Mouse (Mus musculus): ENCODE results near the gene Snx7. TPM values are rescaled to one million over a fixed set of nuclear protein-coding genes. Genes with fewer than 3 reads are reported as not detected.

The Snx7 gene
- polyA plus RNA-seq, 1 experiment from 2014 or later = 15.3 TPM

DNA sequence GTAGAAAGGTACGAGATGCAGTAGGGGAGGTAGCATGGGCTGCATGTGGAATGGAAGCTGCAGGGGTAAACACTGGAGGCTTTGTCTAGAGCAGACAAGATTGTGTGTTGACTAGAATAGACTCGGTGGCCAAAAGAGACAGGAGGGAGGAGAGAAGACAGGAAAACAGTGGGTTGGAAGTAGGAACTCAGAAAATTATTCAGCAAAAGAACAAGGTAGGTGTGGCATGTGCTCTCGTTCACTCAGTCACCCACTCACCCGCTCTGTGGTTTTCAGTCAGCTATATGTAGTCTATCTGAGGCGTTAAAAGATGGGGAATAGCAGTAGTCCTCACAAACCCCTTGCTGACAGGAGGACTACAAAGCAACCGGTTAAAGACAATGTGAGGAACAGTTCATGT is 63.0 kb downstream of the Snx7 start:
- Histone ChIP-seq H3K27ac (no peak overlapping the region), H3K9ac (no peak overlapping the region), H3K4me1 (no peaks in the 10 kb centered on the region), H3K27me3 (replicated peaks) (no peaks in the 10 kb centered on the region), H3K4me3 (no peak overlapping the region), H3K4me2 (no peak overlapping the region), H3K36me3 (no peaks in the 10 kb centered on the region), H3K9me3 (replicated peaks) (no peaks in the 10 kb centered on the region)
- 66% methylated on average over 6 of the region's 6 CpGs for WGBS (ENCODE audit: insufficient replicate concordance)
- ATAC-seq = no peak

GRCm38 (mm10) chr3:117794501-117794900 is 74.2 kb downstream of the Snx7 start:
- no peak overlapping the region for H3K4me3 ChIP-seq
- ATAC-seq = no peak
- H3K9ac ChIP-seq = no peak overlapping the region
- no peaks in the 10 kb centered on the region for H3K9me3 ChIP-seq (replicated peaks)
- no peak overlapping the region for H3K4me2 ChIP-seq
- H3K36me3 ChIP-seq = no peaks in the 10 kb centered on the region
- H3K4me1 ChIP-seq = no peaks in the 10 kb centered on the region
- H3K27ac ChIP-seq = no peak overlapping the region
- no peaks in the 10 kb centered on the region for H3K27me3 ChIP-seq (replicated peaks)

DNA sequence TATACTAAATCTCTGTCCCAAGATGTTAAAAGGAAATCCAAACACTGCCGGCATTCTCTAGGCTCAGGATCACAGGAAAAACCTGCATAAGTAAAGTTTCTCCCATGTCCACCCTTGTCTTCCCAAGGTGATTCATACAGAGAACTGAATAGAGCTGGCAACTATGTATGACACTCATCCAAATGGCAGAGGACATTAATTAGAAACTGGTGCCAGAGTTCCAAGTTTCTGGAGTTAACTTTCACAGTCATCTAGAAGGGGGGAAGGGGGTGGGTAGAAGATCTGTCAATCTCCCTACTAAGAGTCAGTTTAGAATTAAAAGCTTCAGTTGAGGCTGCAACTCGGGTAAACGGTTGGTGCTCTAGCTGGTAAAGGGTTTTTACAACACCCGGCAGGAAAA is 76.8 kb downstream of the Snx7 start:
- Histone ChIP-seq H3K4me2 (no peak overlapping the region), H3K4me3 (no peak overlapping the region)

GRCm38 (mm10) chr3:117791273-117791672 is 77.5 kb downstream of the Snx7 start:
- H3K9me3 ChIP-seq (replicated peaks) = no peaks in the 10 kb centered on the region
- H3K4me1 ChIP-seq = no peaks in the 10 kb centered on the region
- no peaks in the 10 kb centered on the region for H3K36me3 ChIP-seq
- no peak overlapping the region for H3K9ac ChIP-seq
- WGBS (ENCODE audit: insufficient replicate concordance) = 64% methylated on average over 2 of the region's 2 CpGs
- ATAC-seq = no peak
- no peaks in the 10 kb centered on the region for H3K27me3 ChIP-seq (replicated peaks)
- no peak overlapping the region for H3K4me3 ChIP-seq
- H3K4me2 ChIP-seq = no peak overlapping the region
- no peak overlapping the region for H3K27ac ChIP-seq

More for the DNA sequence above, 76.8 kb downstream of the Snx7 start:
- WGBS (ENCODE audit: insufficient replicate concordance) = 76% methylated on average over 4 of the region's 4 CpGs
- H3K27me3 ChIP-seq (replicated peaks) = no peaks in the 10 kb centered on the region
- no peaks in the 10 kb centered on the region for H3K9me3 ChIP-seq (replicated peaks)
- no peaks in the 10 kb centered on the region for H3K36me3 ChIP-seq
- no peaks in the 10 kb centered on the region for H3K4me1 ChIP-seq
- H3K27ac ChIP-seq = no peak overlapping the region
- ATAC-seq = no peak
- no peak overlapping the region for H3K9ac ChIP-seq

GRCm38 (mm10) chr3:117788800-117789693 is 79.7 kb downstream of the Snx7 start:
- Histone ChIP-seq H3K4me3 (no peak overlapping the region), H3K27ac (no peak overlapping the region), H3K27me3 (replicated peaks) (no peaks in the 10 kb centered on the region), H3K4me1 (no peaks in the 10 kb centered on the region), H3K9me3 (replicated peaks) (no peaks in the 10 kb centered on the region), H3K4me2 (no peak overlapping the region), H3K9ac (no peak overlapping the region), H3K36me3 (no peaks in the 10 kb centered on the region)
- no peak for ATAC-seq
- 74% methylated on average over 14 of the region's 14 CpGs for WGBS (ENCODE audit: insufficient replicate concordance)

GRCm38 (mm10) chr3:117787247-117787646 is 81.5 kb downstream of the Snx7 start:
- ATAC-seq = no peak
- no peak overlapping the region for H3K4me2 ChIP-seq
- H3K27me3 ChIP-seq (replicated peaks) = no peaks in the 10 kb centered on the region
- no peaks in the 10 kb centered on the region for H3K36me3 ChIP-seq
- H3K27ac ChIP-seq = no peak overlapping the region
- no peak overlapping the region for H3K4me3 ChIP-seq
- no peaks in the 10 kb centered on the region for H3K4me1 ChIP-seq
- no peaks in the 10 kb centered on the region for H3K9me3 ChIP-seq (replicated peaks)
- WGBS (ENCODE audit: insufficient replicate concordance) = 57% methylated on average over 6 of the region's 6 CpGs
- no peak overlapping the region for H3K9ac ChIP-seq

DNA sequence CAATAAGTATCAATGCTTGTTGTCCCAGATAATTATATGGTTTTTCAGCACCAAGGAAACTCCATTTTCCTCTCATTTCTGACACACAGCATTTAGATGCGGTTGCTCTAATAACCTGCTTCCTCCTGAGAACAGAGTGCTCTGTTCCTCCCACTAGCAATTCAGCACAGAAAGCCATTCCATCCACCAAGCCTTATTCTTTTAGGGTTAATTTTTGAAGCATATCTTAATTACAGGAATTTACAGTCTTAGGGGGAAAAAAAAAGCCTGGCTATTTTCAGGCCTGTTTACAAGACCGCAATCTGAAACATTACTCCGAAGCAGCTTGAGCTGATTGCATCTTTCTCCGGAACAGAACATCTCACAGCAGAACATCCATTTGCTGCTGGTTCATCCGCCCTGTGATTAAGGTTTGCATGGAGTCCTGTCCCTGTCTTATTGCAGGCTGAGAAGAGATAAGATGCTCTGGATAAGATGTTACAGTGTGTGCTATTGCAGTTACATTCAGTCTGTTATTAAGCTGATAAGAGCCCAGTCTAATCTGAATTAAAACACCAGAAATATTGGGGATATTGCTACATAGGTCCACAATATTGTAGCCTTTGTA is 116.5 kb downstream of the Snx7 start:
- no peak overlapping the region for H3K4me3 ChIP-seq
- H3K4me1 ChIP-seq = no peaks in the 10 kb centered on the region
- ATAC-seq = no peak
- 76% methylated on average over 5 of the region's 5 CpGs for WGBS (ENCODE audit: insufficient replicate concordance)
- H3K4me2 ChIP-seq = no peak overlapping the region
- no peaks in the 10 kb centered on the region for H3K36me3 ChIP-seq
- no peak overlapping the region for H3K27ac ChIP-seq
- no peaks in the 10 kb centered on the region for H3K27me3 ChIP-seq (replicated peaks)
- H3K9ac ChIP-seq = no peak overlapping the region
- H3K9me3 ChIP-seq (replicated peaks) = no peaks in the 10 kb centered on the region

- no peaks in the 10 kb centered on the region for H3K36me3 ChIP-seq
- no peaks in the 10 kb centered on the region for H3K9me3 ChIP-seq (replicated peaks)
- no peaks in the 10 kb centered on the region for H3K4me1 ChIP-seq
- no peak overlapping the region for H3K4me3 ChIP-seq
- H3K4me2 ChIP-seq = no peak overlapping the region
- ATAC-seq = no peak
- no peak overlapping the region for H3K27ac ChIP-seq
- no peak overlapping the region for H3K9ac ChIP-seq
- H3K27me3 ChIP-seq (replicated peaks) = no peaks in the 10 kb centered on the region
- 44% methylated on average over 2 of the region's 2 CpGs for WGBS (ENCODE audit: insufficient replicate concordance)
Observed at GRCm38 (mm10) chr3:117751665-117752064, 117.1 kb downstream of the Snx7 start.

DNA sequence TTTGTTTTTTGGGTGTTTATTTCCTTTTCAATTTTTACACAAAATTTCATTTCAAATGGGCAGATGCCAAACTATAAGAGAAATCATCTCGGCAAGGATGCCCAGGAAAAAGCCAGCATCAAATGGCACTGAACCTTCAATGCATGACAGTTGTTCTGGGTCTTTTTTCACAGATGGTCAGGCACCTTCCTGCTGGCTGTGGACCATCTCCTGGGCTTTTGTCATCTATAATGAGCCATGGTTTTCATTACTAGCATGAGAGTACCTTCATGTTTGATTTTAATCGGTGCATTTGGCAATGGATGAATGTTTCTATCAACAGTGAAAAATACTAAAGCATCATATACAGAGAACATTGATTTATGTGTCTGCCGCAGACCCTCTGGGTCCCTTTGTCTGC is 119.5 kb downstream of the Snx7 start:
- Histone ChIP-seq H3K4me2 (no peak overlapping the region), H3K9me3 (replicated peaks) (no peaks in the 10 kb centered on the region), H3K27ac (no peak overlapping the region), H3K4me1 (no peaks in the 10 kb centered on the region), H3K36me3 (no peaks in the 10 kb centered on the region), H3K4me3 (no peak overlapping the region), H3K27me3 (replicated peaks) (no peaks in the 10 kb centered on the region), H3K9ac (no peak overlapping the region)
- 64% methylated on average over 3 of the region's 3 CpGs for WGBS (ENCODE audit: insufficient replicate concordance)
- ATAC-seq = no peak

DNA sequence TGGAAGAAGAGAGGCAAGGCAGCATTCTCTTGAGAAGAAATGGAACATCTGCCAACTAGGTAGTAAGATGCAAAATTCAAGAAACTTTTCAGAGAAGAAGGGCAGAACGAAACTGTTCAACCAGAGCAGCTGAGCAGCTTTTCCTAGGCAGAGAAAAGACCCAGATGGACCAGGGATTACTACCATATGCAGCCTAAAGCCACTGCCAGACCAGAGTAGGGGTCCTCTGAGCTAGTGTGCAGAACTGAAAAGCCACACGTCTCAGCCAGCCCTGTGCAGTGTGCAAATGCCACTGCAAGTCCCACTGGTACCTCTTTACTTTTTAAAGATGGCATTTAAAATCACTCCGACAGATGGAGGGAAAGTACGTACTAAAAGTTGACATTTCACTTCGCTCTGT is 129.0 kb downstream of the Snx7 start:
- Histone ChIP-seq H3K4me3 (no peak overlapping the region), H3K4me1 (no peaks in the 10 kb centered on the region), H3K4me2 (no peak overlapping the region), H3K9me3 (replicated peaks) (no peaks in the 10 kb centered on the region), H3K36me3 (no peaks in the 10 kb centered on the region), H3K9ac (no peak overlapping the region), H3K27ac (no peak overlapping the region), H3K27me3 (replicated peaks) (no peaks in the 10 kb centered on the region)
- WGBS (ENCODE audit: insufficient replicate concordance) = 55% methylated on average over 5 of the region's 5 CpGs
- ATAC-seq = no peak

GRCm38 (mm10) chr3:117732661-117733060 is 136.1 kb downstream of the Snx7 start:
- H3K27me3 ChIP-seq (replicated peaks) = no peaks in the 10 kb centered on the region
- H3K4me1 ChIP-seq = no peaks in the 10 kb centered on the region
- 69% methylated on average over 4 of the region's 4 CpGs for WGBS (ENCODE audit: insufficient replicate concordance)
- H3K9me3 ChIP-seq (replicated peaks) = no peaks in the 10 kb centered on the region
- no peak overlapping the region for H3K4me2 ChIP-seq
- ATAC-seq = no peak
- no peak overlapping the region for H3K4me3 ChIP-seq
- no peaks in the 10 kb centered on the region for H3K36me3 ChIP-seq
- no peak overlapping the region for H3K9ac ChIP-seq
- H3K27ac ChIP-seq = no peak overlapping the region
